Comparison of ENCODE assay signal across 15 mouse cellular contexts in the genomic region with DNA sequence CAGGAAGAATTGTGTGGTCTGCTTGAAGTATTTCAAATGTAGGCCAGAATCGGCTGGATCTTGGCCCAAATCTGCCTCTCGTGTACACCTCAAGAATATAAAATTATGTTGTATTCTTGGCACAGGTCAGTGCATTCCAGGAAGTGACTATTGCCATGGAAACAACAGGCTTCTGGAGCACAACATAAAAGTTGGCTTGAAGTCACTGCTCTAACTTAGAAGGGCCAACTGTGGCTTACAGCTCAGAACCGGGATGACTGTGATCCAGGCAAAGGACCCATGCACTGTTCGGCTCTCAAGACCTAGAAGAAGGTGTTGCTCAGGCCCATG. TPM values are rescaled to one million over a fixed set of nuclear protein-coding genes. Genes with fewer than 3 reads are reported as not detected.
DNase-seq lines count a peak whose midpoint lies in the region; ATAC-seq lines count a peak whose summit lies in the region.
"Had no signal": no experiment of that assay in that cellular context is flagged by ENCODE, and none has a peak within 500 bp of the region (broad histone marks: within the 10 kb centered on the region; RNA-seq: fewer than 3 reads in every experiment).

No protein-coding gene starts in this region.

- H3K4me3 ChIP-seq in heart, embryonic 16.5 days (ENCODE audit: low read length) = no peak overlapping the region
- no peak overlapping the region for H3K4me3 ChIP-seq in heart, embryonic 10.5 days
- H3K4me3 ChIP-seq in midbrain, embryonic 11.5 days (ENCODE audit: low read depth, low read length) = no peak overlapping the region
- no peak overlapping the region for H3K4me3 ChIP-seq in midbrain, embryonic 10.5 days
- H3K4me3 ChIP-seq in embryonic facial prominence, embryonic 15.5 days (replicated peaks) = no peak overlapping the region
- no peak overlapping the region for H3K4me3 ChIP-seq in limb, embryonic 13.5 days
- H3K4me3 ChIP-seq: erythroblast, embryonic 14.5 days; hindbrain, embryonic 13.5 days; left cerebral cortex, adult 2 months; neural tube, embryonic 12.5 days had no signal

- H3K27me3 ChIP-seq in heart, embryonic 16.5 days (ENCODE audit: control insufficient read depth, insufficient read depth, low read length) = no peaks in the 10 kb centered on the region
- no peaks in the 10 kb centered on the region for H3K27me3 ChIP-seq in heart, embryonic 10.5 days (ENCODE audit: insufficient read depth, poor library complexity, severe bottlenecking)
- no peaks in the 10 kb centered on the region for H3K27me3 ChIP-seq in midbrain, embryonic 11.5 days (ENCODE audit: control insufficient read depth, insufficient read depth, low read length)
- H3K27me3 ChIP-seq in midbrain, embryonic 10.5 days (ENCODE audit: low read depth, poor library complexity, severe bottlenecking) = no peaks in the 10 kb centered on the region
- no peaks in the 10 kb centered on the region for H3K27me3 ChIP-seq in embryonic facial prominence, embryonic 15.5 days
- no peaks in the 10 kb centered on the region for H3K27me3 ChIP-seq in limb, embryonic 13.5 days
- H3K27me3 ChIP-seq: hindbrain, embryonic 13.5 days; neural tube, embryonic 12.5 days had no signal

- peaks cover 16% of the 10 kb centered on the region for H3K4me1 ChIP-seq in heart, embryonic 16.5 days (ENCODE audit: control insufficient read depth, insufficient read depth, low read length)
- H3K4me1 ChIP-seq in heart, embryonic 10.5 days = peaks cover 17% of the 10 kb centered on the region; the same call in 1 of the 2 replicates
- peaks cover 8% of the 10 kb centered on the region for H3K4me1 ChIP-seq in midbrain, embryonic 11.5 days (ENCODE audit: control insufficient read depth, insufficient read depth, low read length)
- peaks cover 16% of the 10 kb centered on the region for H3K4me1 ChIP-seq in midbrain, embryonic 10.5 days
- peaks cover 23% of the 10 kb centered on the region for H3K4me1 ChIP-seq in embryonic facial prominence, embryonic 15.5 days
- peaks cover 18% of the 10 kb centered on the region for H3K4me1 ChIP-seq in limb, embryonic 13.5 days

- no peak overlapping the region for H3K9ac ChIP-seq in heart, embryonic 16.5 days (ENCODE audit: low read length)
- H3K9ac ChIP-seq in midbrain, embryonic 11.5 days (ENCODE audit: low read length) = no peak overlapping the region
- no peak overlapping the region for H3K9ac ChIP-seq in embryonic facial prominence, embryonic 15.5 days
- H3K9ac ChIP-seq in limb, embryonic 13.5 days = no peak overlapping the region
- H3K9ac ChIP-seq: hindbrain, embryonic 13.5 days; neural tube, embryonic 12.5 days had no signal

- H3K9me3 ChIP-seq in heart, embryonic 16.5 days (replicated peaks; ENCODE audit: control insufficient read depth, low read length) = no peaks in the 10 kb centered on the region
- H3K9me3 ChIP-seq in heart, embryonic 10.5 days = no peaks in the 10 kb centered on the region
- H3K9me3 ChIP-seq in midbrain, embryonic 11.5 days (ENCODE audit: control insufficient read depth, low read length) = no peaks in the 10 kb centered on the region
- H3K9me3 ChIP-seq in midbrain, embryonic 10.5 days (replicated peaks) = no peaks in the 10 kb centered on the region
- no peaks in the 10 kb centered on the region for H3K9me3 ChIP-seq in embryonic facial prominence, embryonic 15.5 days (replicated peaks)
- H3K9me3 ChIP-seq in limb, embryonic 13.5 days = no peaks in the 10 kb centered on the region
- H3K9me3 ChIP-seq: hindbrain, embryonic 13.5 days; neural tube, embryonic 12.5 days had no signal

- no peak for DNase-seq in heart, embryonic 10.5 days (ENCODE audit: low spot score)
- DNase-seq in midbrain, embryonic 11.5 days (ENCODE audit: low spot score, missing footprints) = peak; percentile 88
- no peak for DNase-seq in midbrain, embryonic 10.5 days (ENCODE audit: low spot score)
- DNase-seq in right cerebral cortex, adult 2 months (ENCODE audit: low spot score in 2 of 2) = no peak
- no peak for DNase-seq in natural killer cell, adult 2 months (ENCODE audit: low spot score in 2 of 2)
- DNase-seq: gastrocnemius, postnatal 10 days had no signal

- ATAC-seq in heart, embryonic 16.5 days (replicated peaks; ENCODE audit: extremely low read depth, insufficient read depth, low FRiP score) = no peak
- ATAC-seq in midbrain, embryonic 11.5 days (ENCODE audit: low FRiP score) = no peak
- no peak for ATAC-seq in embryonic facial prominence, embryonic 15.5 days (ENCODE audit: insufficient number of reproducible peaks, low FRiP score, low TSS enrichment, low read depth)
- 0 out of 2 replicates have a peak, but pooled peaks have one; percentile 29 for ATAC-seq in limb, embryonic 13.5 days (ENCODE audit: low FRiP score, low read depth)

- H3K27ac ChIP-seq in heart, embryonic 16.5 days (ENCODE audit: low read length) = 0 out of 2 replicates have a peak overlapping the region, but pooled peaks have one; percentile 19
- no peak overlapping the region for H3K27ac ChIP-seq in heart, embryonic 10.5 days
- no peak overlapping the region for H3K27ac ChIP-seq in midbrain, embryonic 11.5 days (ENCODE audit: low read depth, low read length)
- no peak overlapping the region for H3K27ac ChIP-seq in midbrain, embryonic 10.5 days (replicated peaks)
- H3K27ac ChIP-seq in embryonic facial prominence, embryonic 15.5 days (replicated peaks) = peak overlapping the region; percentile 41
- peak overlapping the region; percentile 35; the same call in 1 of the 2 replicates for H3K27ac ChIP-seq in limb, embryonic 13.5 days
- H3K27ac ChIP-seq: hindbrain, embryonic 13.5 days; left cerebral cortex, adult 2 months; neural tube, embryonic 12.5 days had no signal

- H3K36me3 ChIP-seq in heart, embryonic 16.5 days (ENCODE audit: control insufficient read depth, insufficient read depth) = peaks cover 34% of the 10 kb centered on the region
- H3K36me3 ChIP-seq in heart, embryonic 10.5 days = peaks cover 48% of the 10 kb centered on the region
- peaks cover 24% of the 10 kb centered on the region for H3K36me3 ChIP-seq in midbrain, embryonic 11.5 days (ENCODE audit: control insufficient read depth, insufficient read depth, low read length)
- peaks cover 56% of the 10 kb centered on the region for H3K36me3 ChIP-seq in midbrain, embryonic 10.5 days
- H3K36me3 ChIP-seq in embryonic facial prominence, embryonic 15.5 days = peaks cover 37% of the 10 kb centered on the region
- H3K36me3 ChIP-seq in limb, embryonic 13.5 days = peaks cover 47% of the 10 kb centered on the region

- no peak overlapping the region for H3K4me2 ChIP-seq in heart, embryonic 16.5 days (ENCODE audit: low read depth, low read length)
- no peak overlapping the region for H3K4me2 ChIP-seq in midbrain, embryonic 11.5 days
- no peak overlapping the region for H3K4me2 ChIP-seq in embryonic facial prominence, embryonic 15.5 days (replicated peaks)
- no peak overlapping the region for H3K4me2 ChIP-seq in limb, embryonic 13.5 days (replicated peaks)
- H3K4me2 ChIP-seq: hindbrain, embryonic 13.5 days; neural tube, embryonic 12.5 days had no signal

- 56% methylated on average over 4 of the region's 4 CpGs for WGBS in heart, embryonic 16.5 days
- WGBS in heart, embryonic 10.5 days = 81% methylated on average over 4 of the region's 4 CpGs
- WGBS in midbrain, embryonic 11.5 days = 89% methylated on average over 4 of the region's 4 CpGs
- WGBS in midbrain, embryonic 10.5 days = 93% methylated on average over 4 of the region's 4 CpGs
- WGBS in embryonic facial prominence, embryonic 15.5 days = 50% methylated on average over 4 of the region's 4 CpGs
- 68% methylated on average over 4 of the region's 4 CpGs for WGBS in limb, embryonic 13.5 days

RNA-seq across cellular contexts. Expression of gene Rpl26, which starts 5.0 kb away (rescaled TPM):
- 505 and 551 TPM in 2 replicates for polyA plus RNA-seq in heart, embryonic 16.5 days (2015; fragmentation: Nextera tagmentation; extraction: Ambion mirVana)
- 711 and 869 TPM in 2 replicates for polyA plus RNA-seq in heart, embryonic 10.5 days (2016; fragmentation: Nextera tagmentation; extraction: Ambion mirVana)
- 841 and 881 TPM in 2 replicates for polyA plus RNA-seq in midbrain, embryonic 11.5 days (2014; fragmentation: Nextera tagmentation; extraction: Ambion mirVana)
- 856 and 1,017 TPM in 2 replicates for polyA plus RNA-seq in midbrain, embryonic 10.5 days (2016; fragmentation: Nextera tagmentation; extraction: Ambion mirVana)
- 985 and 994 TPM in 2 replicates for polyA plus RNA-seq in embryonic facial prominence, embryonic 15.5 days (2015; fragmentation: Nextera tagmentation; extraction: Ambion mirVana)
- polyA plus RNA-seq in limb, embryonic 13.5 days (2015; fragmentation: Nextera tagmentation; extraction: Ambion mirVana) = 996 and 1,041 TPM in 2 replicates

RNA-seq across cellular contexts. Expression of gene Rnf222, which starts 18.1 kb away (rescaled TPM):
- 0.09 and 0.13 TPM in 2 replicates for polyA plus RNA-seq in heart, embryonic 16.5 days (2015; fragmentation: Nextera tagmentation; extraction: Ambion mirVana)
- 0.09 and 0.11 TPM in 2 replicates for polyA plus RNA-seq in heart, embryonic 10.5 days (2016; fragmentation: Nextera tagmentation; extraction: Ambion mirVana)
- 0.04 and 0.07 TPM in 2 replicates for polyA plus RNA-seq in midbrain, embryonic 11.5 days (2014; fragmentation: Nextera tagmentation; extraction: Ambion mirVana)
- polyA plus RNA-seq in midbrain, embryonic 10.5 days (2016; fragmentation: Nextera tagmentation; extraction: Ambion mirVana) = 0.04 and 0.05 TPM in 2 replicates
- 3.4 and 3.5 TPM in 2 replicates for polyA plus RNA-seq in embryonic facial prominence, embryonic 15.5 days (2015; fragmentation: Nextera tagmentation; extraction: Ambion mirVana)
- 0.15 and 0.23 TPM in 2 replicates for polyA plus RNA-seq in limb, embryonic 13.5 days (2015; fragmentation: Nextera tagmentation; extraction: Ambion mirVana)
- polyA plus RNA-seq: erythroblast, embryonic 14.5 days; small intestine, adult 2 months had no signal

RNA-seq across cellular contexts. Expression of gene Odf4, which starts 20.5 kb away (rescaled TPM):
- polyA plus RNA-seq in heart, embryonic 16.5 days (2015; fragmentation: Nextera tagmentation; extraction: Ambion mirVana) = not detected in 2 replicates
- polyA plus RNA-seq in heart, embryonic 10.5 days (2016; fragmentation: Nextera tagmentation; extraction: Ambion mirVana) = not detected in 2 replicates
- not detected in 2 replicates for polyA plus RNA-seq in midbrain, embryonic 11.5 days (2014; fragmentation: Nextera tagmentation; extraction: Ambion mirVana)
- polyA plus RNA-seq in midbrain, embryonic 10.5 days (2016; fragmentation: Nextera tagmentation; extraction: Ambion mirVana) = not detected in 2 replicates
- polyA plus RNA-seq in embryonic facial prominence, embryonic 15.5 days (2015; fragmentation: Nextera tagmentation; extraction: Ambion mirVana) = not detected in 2 replicates
- not detected in 2 replicates for polyA plus RNA-seq in limb, embryonic 13.5 days (2015; fragmentation: Nextera tagmentation; extraction: Ambion mirVana)
- polyA plus RNA-seq: erythroblast, embryonic 14.5 days; neural tube, embryonic 12.5 days; small intestine, adult 2 months; thymus, postnatal 0 days had no signal

RNA-seq across cellular contexts. Expression of gene Ndel1, which starts 34.8 kb away (rescaled TPM):
- polyA plus RNA-seq in heart, embryonic 16.5 days (2015; fragmentation: Nextera tagmentation; extraction: Ambion mirVana) = 75.4 and 79.4 TPM in 2 replicates
- polyA plus RNA-seq in heart, embryonic 10.5 days (2016; fragmentation: Nextera tagmentation; extraction: Ambion mirVana) = 68.7 and 69.2 TPM in 2 replicates
- 47.6 and 49.6 TPM in 2 replicates for polyA plus RNA-seq in midbrain, embryonic 11.5 days (2014; fragmentation: Nextera tagmentation; extraction: Ambion mirVana)
- polyA plus RNA-seq in midbrain, embryonic 10.5 days (2016; fragmentation: Nextera tagmentation; extraction: Ambion mirVana) = 55.2 and 60.3 TPM in 2 replicates
- 110 and 117 TPM in 2 replicates for polyA plus RNA-seq in embryonic facial prominence, embryonic 15.5 days (2015; fragmentation: Nextera tagmentation; extraction: Ambion mirVana)
- 98.8 and 102 TPM in 2 replicates for polyA plus RNA-seq in limb, embryonic 13.5 days (2015; fragmentation: Nextera tagmentation; extraction: Ambion mirVana)

RNA-seq across cellular contexts. Expression of gene Arhgef15, which starts 50.9 kb away (rescaled TPM):
- 13.1 and 15.4 TPM in 2 replicates for polyA plus RNA-seq in heart, embryonic 16.5 days (2015; fragmentation: Nextera tagmentation; extraction: Ambion mirVana)
- polyA plus RNA-seq in heart, embryonic 10.5 days (2016; fragmentation: Nextera tagmentation; extraction: Ambion mirVana) = 10.5 and 13.4 TPM in 2 replicates
- polyA plus RNA-seq in midbrain, embryonic 11.5 days (2014; fragmentation: Nextera tagmentation; extraction: Ambion mirVana) = 3.7 and 4.2 TPM in 2 replicates
- 6.4 and 6.6 TPM in 2 replicates for polyA plus RNA-seq in midbrain, embryonic 10.5 days (2016; fragmentation: Nextera tagmentation; extraction: Ambion mirVana)
- polyA plus RNA-seq in embryonic facial prominence, embryonic 15.5 days (2015; fragmentation: Nextera tagmentation; extraction: Ambion mirVana) = 8.0 and 9.7 TPM in 2 replicates
- 6.3 and 7.2 TPM in 2 replicates for polyA plus RNA-seq in limb, embryonic 13.5 days (2015; fragmentation: Nextera tagmentation; extraction: Ambion mirVana)
- polyA plus RNA-seq: erythroblast, embryonic 14.5 days had no signal

Comparison
In these comparisons a context has a peak if more than half of its experiments do, and no peak if none do; other contexts are left out.
1. H3K27ac ChIP-seq: peak in heart, embryonic 16.5 days (single experiment), embryonic facial prominence, embryonic 15.5 days (single experiment) and limb, embryonic 13.5 days (single experiment); none in heart, embryonic 10.5 days (single experiment), midbrain, embryonic 11.5 days (single experiment) and midbrain, embryonic 10.5 days (single experiment).